1 mouse cellular context compared by ENCODE assay signal in the genomic region with DNA sequence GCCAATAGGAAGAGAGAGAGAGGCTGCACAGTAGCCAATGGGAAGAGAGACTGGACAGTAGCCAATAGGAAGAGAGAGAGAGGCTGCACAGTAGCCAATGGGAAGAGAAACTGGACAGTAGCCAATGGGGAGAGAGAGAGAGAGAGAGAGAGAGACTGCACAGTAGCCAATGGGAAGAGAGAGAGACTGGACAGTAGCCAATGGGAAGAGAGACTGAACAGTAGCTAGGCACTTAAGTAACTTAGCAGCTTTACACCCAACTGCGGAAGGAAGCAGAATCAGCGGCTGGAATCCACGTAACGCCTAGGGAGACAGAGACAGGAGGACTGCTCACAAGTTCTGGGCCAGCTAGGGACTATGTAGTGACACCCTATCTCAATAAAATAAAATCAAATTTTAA.
TF ChIP-seq lines count a peak whose summit lies in the region.

No protein-coding gene starts in this region.

TF ChIP-seq in ES-E14, 5 proteins besides CTCF, POLR2A, EP300 and RAD21:
- TF ChIP-seq CHD2 (IDR thresholded peaks at IDR 0.05; ENCODE audit: low read depth, low read length) (peak; percentile 76), ZNF384 (IDR thresholded peaks at IDR 0.05; ENCODE audit: low read depth, low read length) (no peak)
